Mouse (Mus musculus): ENCODE results near the gene P4ha1. TPM values are rescaled to one million over a fixed set of nuclear protein-coding genes. Genes with fewer than 3 reads are reported as not detected.

P4ha1 gene
- polyA plus RNA-seq, 1 experiment, result 18.8 TPM

DNA sequence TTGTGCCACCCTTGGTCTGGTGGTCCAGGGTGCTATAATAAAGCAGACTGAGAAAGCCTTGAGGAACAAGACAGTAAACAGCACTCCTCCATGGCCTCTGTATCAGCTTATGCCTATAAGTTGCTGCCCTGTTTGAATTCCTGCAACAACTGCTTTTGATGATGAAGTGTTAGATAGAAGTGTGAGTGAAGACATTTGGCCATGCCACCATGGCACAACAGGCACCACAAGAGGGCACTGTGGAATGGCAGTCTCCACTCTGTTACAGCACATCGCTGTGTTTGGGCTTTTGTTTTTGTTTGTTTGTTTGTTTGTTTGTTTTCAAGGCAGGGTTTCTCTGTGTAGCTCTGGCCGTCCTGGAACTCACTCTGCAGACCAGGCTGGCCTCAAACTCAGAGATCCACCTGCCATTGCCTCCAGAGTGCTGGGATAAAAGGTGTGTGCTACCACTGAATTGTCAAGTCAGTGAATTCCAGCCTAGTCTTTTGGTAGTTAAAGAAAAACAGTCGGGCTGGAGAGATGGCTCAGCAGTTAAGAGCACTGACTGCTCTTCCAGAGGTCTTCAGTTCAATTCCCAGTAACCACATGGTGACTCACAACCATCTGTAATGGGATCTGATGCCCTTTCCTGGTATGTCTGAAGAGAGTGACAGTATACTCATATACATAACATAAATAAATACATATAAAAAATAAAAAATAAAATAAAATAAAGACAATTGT lies 13.9 kb upstream of the P4ha1 start:
- no peak overlapping the region for H3K4me3 ChIP-seq (replicated peaks; ENCODE audit: insufficient read depth, low read depth, low read length)
- H3K27me3 ChIP-seq (ENCODE audit: control insufficient read depth, insufficient read depth, low read length), result no peaks in the 10 kb centered on the region
- WGBS, result 15% methylated on average over 3 of the region's 3 CpGs
- no peak overlapping the region for H3K27ac ChIP-seq (ENCODE audit: insufficient read depth, low read length)
- TF ChIP-seq CTCF (IDR thresholded peaks at IDR 0.05; ENCODE audit: borderline replicate concordance, insufficient read depth, low read depth, low read length) (peak; percentile 88), POLR2A (IDR thresholded peaks at IDR 0.05; ENCODE audit: borderline replicate concordance, insufficient read depth, low read length) (no peak)
- H3K4me1 ChIP-seq (ENCODE audit: control insufficient read depth, insufficient read depth, low read length), result no peaks in the 10 kb centered on the region
- peak; percentile 32 to 51 for DNase-seq

DNA sequence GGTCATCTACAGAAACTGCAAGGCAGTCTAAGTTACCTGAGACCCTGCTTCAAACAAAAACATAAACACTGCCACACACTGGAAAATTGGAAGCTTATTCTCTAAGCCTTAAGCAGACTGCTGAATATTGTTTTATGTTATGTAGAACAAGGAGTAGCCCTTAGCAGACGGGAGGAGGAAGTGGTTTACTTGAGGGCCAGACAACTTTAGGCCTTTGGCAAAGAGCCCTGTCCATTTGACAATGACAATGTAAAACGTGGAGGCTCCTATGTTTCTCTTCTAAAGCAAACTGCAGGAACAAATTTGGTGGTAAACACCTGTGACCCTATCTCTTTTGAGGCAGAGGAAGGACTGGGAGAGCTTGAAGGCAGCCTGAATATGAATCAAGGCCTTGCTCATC lies 13.0 kb upstream of the P4ha1 start:
- H3K4me1 ChIP-seq (ENCODE audit: control insufficient read depth, insufficient read depth, low read length), result no peaks in the 10 kb centered on the region
- no peak overlapping the region for H3K27ac ChIP-seq (ENCODE audit: insufficient read depth, low read length)
- TF ChIP-seq CTCF (IDR thresholded peaks at IDR 0.05; ENCODE audit: borderline replicate concordance, insufficient read depth, low read depth, low read length) (no peak), POLR2A (IDR thresholded peaks at IDR 0.05; ENCODE audit: borderline replicate concordance, insufficient read depth, low read length) (no peak)
- no peak overlapping the region for H3K4me3 ChIP-seq (replicated peaks; ENCODE audit: insufficient read depth, low read depth, low read length)
- 61% methylated on average over 2 of the region's 2 CpGs for WGBS
- no peak for DNase-seq
- no peaks in the 10 kb centered on the region for H3K27me3 ChIP-seq (ENCODE audit: control insufficient read depth, insufficient read depth, low read length)

GRCm38 (mm10) chr10:59310691-59311457 lies 12.2 kb upstream of the P4ha1 start:
- H3K4me3 ChIP-seq (replicated peaks; ENCODE audit: insufficient read depth, low read depth, low read length), result no peak overlapping the region
- WGBS, result 69% methylated on average over 6 of the region's 6 CpGs
- no peak overlapping the region for H3K27ac ChIP-seq (ENCODE audit: insufficient read depth, low read length)
- H3K27me3 ChIP-seq (ENCODE audit: control insufficient read depth, insufficient read depth, low read length), result no peaks in the 10 kb centered on the region
- TF ChIP-seq CTCF (IDR thresholded peaks at IDR 0.05; ENCODE audit: borderline replicate concordance, insufficient read depth, low read depth, low read length) (no peak), POLR2A (IDR thresholded peaks at IDR 0.05; ENCODE audit: borderline replicate concordance, insufficient read depth, low read length) (no peak)
- no peaks in the 10 kb centered on the region for H3K4me1 ChIP-seq (ENCODE audit: control insufficient read depth, insufficient read depth, low read length)
- DNase-seq, result no peak

DNA sequence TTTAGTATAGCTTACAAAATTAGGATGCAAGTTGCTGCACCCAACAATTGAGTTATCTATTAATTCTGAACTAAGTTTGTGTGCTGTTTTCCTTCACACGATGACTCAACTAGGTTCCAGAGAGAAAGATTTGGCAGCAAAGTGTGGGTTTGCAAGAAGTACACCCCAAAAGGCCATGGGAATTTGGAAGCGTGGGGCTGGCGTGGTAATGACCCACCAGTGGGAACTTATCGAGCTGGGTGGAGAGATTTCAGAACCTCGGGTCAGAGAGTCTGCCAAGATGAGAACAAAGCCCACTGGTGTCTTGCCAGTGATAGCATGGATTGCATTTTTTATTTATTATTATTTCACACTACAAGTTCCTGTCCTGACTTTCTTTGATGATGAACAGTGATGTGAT lies 11.2 kb upstream of the P4ha1 start:
- no peak for DNase-seq
- Histone ChIP-seq H3K4me1 (ENCODE audit: control insufficient read depth, insufficient read depth, low read length) (no peaks in the 10 kb centered on the region), H3K27ac (ENCODE audit: insufficient read depth, low read length) (no peak overlapping the region), H3K4me3 (replicated peaks; ENCODE audit: insufficient read depth, low read depth, low read length) (no peak overlapping the region), H3K27me3 (ENCODE audit: control insufficient read depth, insufficient read depth, low read length) (no peaks in the 10 kb centered on the region)
- WGBS, result 80% methylated on average over 5 of the region's 5 CpGs
- TF ChIP-seq CTCF (IDR thresholded peaks at IDR 0.05; ENCODE audit: borderline replicate concordance, insufficient read depth, low read depth, low read length), result no peak
- no peak for TF ChIP-seq POLR2A (IDR thresholded peaks at IDR 0.05; ENCODE audit: borderline replicate concordance, insufficient read depth, low read length)

DNA sequence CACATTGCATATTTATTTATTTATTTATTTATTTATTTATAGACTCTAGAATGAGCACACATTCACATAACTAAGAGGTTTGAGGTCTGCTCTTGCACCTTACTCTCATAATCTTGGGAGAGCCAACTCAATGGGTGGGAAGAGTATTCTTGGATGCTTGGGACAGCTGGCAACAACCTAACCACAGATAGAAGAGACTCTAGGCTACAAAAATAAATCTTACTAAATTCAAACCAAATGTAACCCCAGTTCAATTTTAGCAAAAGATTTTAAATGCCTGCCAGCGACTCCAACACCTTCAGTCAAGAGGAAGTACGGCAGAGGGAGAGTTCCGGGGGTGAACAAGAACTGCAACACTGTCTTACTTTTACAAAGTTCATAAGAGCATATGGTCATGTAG lies 2.0 kb upstream of the P4ha1 start:
- Histone ChIP-seq H3K27me3 (ENCODE audit: control insufficient read depth, insufficient read depth, low read length) (no peaks in the 10 kb centered on the region), H3K4me3 (replicated peaks; ENCODE audit: insufficient read depth, low read depth, low read length) (no peak overlapping the region), H3K4me1 (ENCODE audit: control insufficient read depth, insufficient read depth, low read length) (peaks cover 3% of the 10 kb centered on the region; the same call in 1 of the 2 replicates), H3K27ac (ENCODE audit: insufficient read depth, low read length) (no peak overlapping the region)
- no peak for DNase-seq
- 94% methylated on average over 3 of the region's 3 CpGs for WGBS
- TF ChIP-seq CTCF (IDR thresholded peaks at IDR 0.05; ENCODE audit: borderline replicate concordance, insufficient read depth, low read depth, low read length) (no peak), POLR2A (IDR thresholded peaks at IDR 0.05; ENCODE audit: borderline replicate concordance, insufficient read depth, low read length) (no peak)

GRCm38 (mm10) chr10:59322271-59322670 lies 825 bp upstream of the P4ha1 start:
- Histone ChIP-seq H3K27ac (ENCODE audit: insufficient read depth, low read length) (no peak overlapping the region), H3K4me3 (replicated peaks; ENCODE audit: insufficient read depth, low read depth, low read length) (no peak overlapping the region), H3K4me1 (ENCODE audit: control insufficient read depth, insufficient read depth, low read length) (peaks cover 3% of the 10 kb centered on the region; the same call in 1 of the 2 replicates), H3K27me3 (ENCODE audit: control insufficient read depth, insufficient read depth, low read length) (no peaks in the 10 kb centered on the region)
- TF ChIP-seq POLR2A (IDR thresholded peaks at IDR 0.05; ENCODE audit: borderline replicate concordance, insufficient read depth, low read length), result no peak
- no peak for TF ChIP-seq CTCF (IDR thresholded peaks at IDR 0.05; ENCODE audit: borderline replicate concordance, insufficient read depth, low read depth, low read length)
- WGBS, result 72% methylated on average over 4 of the region's 4 CpGs
- DNase-seq, result peak in 1 of 2 experiments; percentile 6

DNA sequence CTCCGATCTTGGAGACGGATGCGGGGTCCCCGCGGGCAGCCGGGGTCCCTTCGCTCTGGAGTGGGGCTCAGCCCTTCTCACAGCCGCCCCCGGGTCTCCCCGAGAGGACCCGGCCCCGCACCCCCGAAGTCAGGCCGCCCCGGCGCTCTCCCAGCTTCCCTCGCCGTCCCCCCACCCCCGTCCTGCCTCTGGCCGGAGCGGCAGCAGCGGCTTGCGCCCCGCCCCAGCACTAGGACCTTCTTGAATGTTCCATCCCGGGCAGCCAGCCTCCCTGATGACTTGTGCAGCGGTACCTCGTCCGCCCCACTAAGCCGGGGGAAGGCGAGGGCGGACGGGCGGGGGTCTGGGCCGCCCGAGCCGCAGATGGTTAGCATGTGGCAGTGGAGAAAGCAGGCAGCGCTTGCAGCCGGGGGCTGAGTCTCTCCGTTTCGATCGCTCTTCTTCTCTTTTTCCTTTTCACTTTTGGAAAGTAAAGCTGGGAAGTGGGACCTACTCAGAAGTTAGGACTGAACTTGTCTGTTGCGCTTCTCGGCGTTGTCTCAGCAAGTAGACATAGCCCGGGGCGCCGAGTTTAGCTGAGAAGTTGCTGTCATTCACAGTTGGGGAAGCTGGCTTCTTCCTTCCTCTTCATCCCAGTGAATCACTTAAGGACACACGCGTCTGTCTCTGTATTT lies 529 bp downstream of the P4ha1 start:
- no peak for DNase-seq
- Histone ChIP-seq H3K27ac (ENCODE audit: insufficient read depth, low read length) (no peak overlapping the region; the same call in 1 of the 2 replicates), H3K4me1 (ENCODE audit: control insufficient read depth, insufficient read depth, low read length) (peaks cover 3% of the 10 kb centered on the region; the same call in 1 of the 2 replicates), H3K4me3 (replicated peaks; ENCODE audit: insufficient read depth, low read depth, low read length) (peak overlapping the region; percentile 58), H3K27me3 (ENCODE audit: control insufficient read depth, insufficient read depth, low read length) (no peaks in the 10 kb centered on the region)
- 1% methylated on average over 49 of the region's 49 CpGs for WGBS
- TF ChIP-seq POLR2A (IDR thresholded peaks at IDR 0.05; ENCODE audit: borderline replicate concordance, insufficient read depth, low read length) (no peak), CTCF (IDR thresholded peaks at IDR 0.05; ENCODE audit: borderline replicate concordance, insufficient read depth, low read depth, low read length) (no peak)
